Mouse (Mus musculus) thymus, adult 2 months (tissue): ENCODE data around the gene Vps37d. TPM values are rescaled to one million over a fixed set of nuclear protein-coding genes. Genes with fewer than 3 reads are reported as not detected.

ENCODE experiments used
- DNase-seq: peaks from one replicate; pipeline ENCODE4 v3.0.0; 2021
- H3K27ac ChIP-seq: fragments of 200-500 bp; 2 replicates; pipeline ENCODE4 v1.5.1; 2012; ENCODE audit warnings: low read length, control low read depth; ENCODE audit not compliant: control insufficient read depth, insufficient read depth
- H3K27me3 ChIP-seq: fragments of 200-500 bp; 2 replicates; pipeline ENCODE4 v1.6.1; 2012; ENCODE audit warnings: mild to moderate bottlenecking, low read length, moderate library complexity, mixed read lengths; ENCODE audit not compliant: control insufficient read depth, insufficient read depth
- H3K36me3 ChIP-seq: fragments of 200-500 bp; 2 replicates; pipeline ENCODE4 v1.6.1; 2012; ENCODE audit warnings: mild to moderate bottlenecking, low read length, moderate library complexity; ENCODE audit not compliant: control insufficient read depth, insufficient read depth
- H3K4me1 ChIP-seq: fragments of 200-500 bp; replicated peaks from 2 replicates; pipeline ENCODE4 v1.6.1; 2012; ENCODE audit warnings: low read length; ENCODE audit not compliant: control insufficient read depth, insufficient read depth
- H3K4me3 ChIP-seq: fragments of 200-500 bp; 2 replicates; pipeline ENCODE4 v1.5.1; 2012; ENCODE audit warnings: mild to moderate bottlenecking, low read length, control low read depth, moderate library complexity; ENCODE audit not compliant: control insufficient read depth, insufficient read depth
- CTCF ChIP-seq: fragments of 200-500 bp; IDR thresholded peaks from 2 replicates; pipeline ENCODE4 v1.5.1; 2012; ENCODE audit warnings: mild to moderate bottlenecking, control low read depth, low read length, moderate library complexity, borderline replicate concordance; ENCODE audit not compliant: control insufficient read depth, poor library complexity, insufficient read depth; ENCODE audit errors: extremely low read depth
- POLR2A ChIP-seq: fragments of 200-500 bp; IDR thresholded peaks from 2 replicates; pipeline ENCODE4 v1.6.1; 2012; ENCODE audit warnings: mild to moderate bottlenecking, low read length, control low read depth, moderate library complexity; ENCODE audit not compliant: control insufficient read depth, poor library complexity, insufficient read depth; ENCODE audit errors: extremely low read depth
- WGBS: fragments of 180-500 bp; shearing (Covaris S2); methylation state at CpG from one replicate; pipeline ENCODE4 v1.1.7; 2018; 5-methylcytosine and 5-hydroxymethylcytosine counted together
- polyA plus RNA-seq: library from polyadenylated mRNA; depleted of rRNA; stranded (reverse); fragments of >200 nt; gene quantifications from 2 replicates; pipeline ENCODE4 v1.2.3, GENCODE M21; 2012

Vps37d gene
- polyA plus RNA-seq, 1 experiment, result 2.3 TPM

DNA sequence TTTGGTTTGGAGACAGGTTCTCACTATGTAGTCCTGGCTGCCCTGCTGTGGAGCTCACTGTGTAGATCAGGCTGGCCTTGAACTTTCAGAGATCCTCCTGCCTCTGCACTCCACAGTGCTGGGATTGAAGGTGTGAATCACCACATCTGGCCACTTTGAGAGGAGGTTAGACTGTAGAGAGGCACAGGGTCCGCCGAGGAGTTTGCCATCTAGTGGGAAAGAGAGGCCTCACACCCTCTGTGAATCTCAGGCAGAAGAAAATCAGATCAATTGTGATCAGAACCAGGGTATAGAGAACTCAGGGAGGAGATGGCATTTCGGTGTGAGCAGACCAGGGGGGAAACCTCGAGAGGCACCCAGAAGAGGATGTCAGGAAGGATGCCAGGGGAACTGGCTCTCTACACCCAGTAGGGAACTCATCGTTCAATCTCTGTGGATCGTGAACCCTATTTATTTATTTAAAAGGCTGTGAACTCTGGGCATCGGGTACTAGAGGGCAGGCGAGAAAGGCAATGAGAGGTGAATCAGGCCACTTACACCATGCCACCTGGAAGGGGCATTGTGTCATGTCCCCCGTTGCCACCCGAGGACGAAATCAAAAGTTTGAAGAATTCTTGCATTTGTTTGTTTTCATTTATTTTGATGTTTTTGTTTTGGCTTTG lies 26.1 kb upstream of the Vps37d start:
- Histone ChIP-seq H3K4me3 (no peak overlapping the region), H3K27ac (no peak overlapping the region), H3K4me1 (peaks cover 10% of the 10 kb centered on the region), H3K36me3 (no peaks in the 10 kb centered on the region), H3K27me3 (peaks cover 9% of the 10 kb centered on the region; the same call in 1 of the 2 replicates)
- WGBS, result 60% methylated on average over 11 of the region's 11 CpGs
- no peak for DNase-seq
- no peak for TF ChIP-seq POLR2A
- no peak for TF ChIP-seq CTCF

DNA sequence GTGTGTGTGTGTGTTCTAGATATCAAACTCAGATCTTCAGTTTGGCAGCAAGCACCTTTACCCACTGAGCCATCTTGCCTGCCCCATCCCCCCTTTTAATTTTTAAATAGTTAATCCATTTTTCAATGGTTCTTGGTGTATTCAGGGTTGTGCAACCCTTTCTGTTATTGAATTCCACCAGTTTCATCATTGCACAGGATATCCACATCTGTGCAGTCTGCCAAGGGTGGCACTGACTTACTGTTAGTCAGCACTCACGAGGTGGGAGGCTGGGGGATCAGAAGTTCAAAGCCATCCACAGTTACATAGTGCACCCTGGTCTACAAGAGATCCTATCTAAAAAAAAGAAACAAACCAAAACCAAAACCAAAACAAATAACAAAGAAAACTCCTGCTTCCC lies 22.9 kb upstream of the Vps37d start:
- TF ChIP-seq POLR2A (no peak), CTCF (no peak)
- no peaks in the 10 kb centered on the region for H3K4me1 ChIP-seq
- no peak overlapping the region for H3K27ac ChIP-seq
- no peaks in the 10 kb centered on the region for H3K27me3 ChIP-seq
- 26% methylated on average over 1 of the region's 1 CpGs for WGBS
- no peaks in the 10 kb centered on the region for H3K36me3 ChIP-seq
- no peak overlapping the region for H3K4me3 ChIP-seq
- DNase-seq, result no peak

DNA sequence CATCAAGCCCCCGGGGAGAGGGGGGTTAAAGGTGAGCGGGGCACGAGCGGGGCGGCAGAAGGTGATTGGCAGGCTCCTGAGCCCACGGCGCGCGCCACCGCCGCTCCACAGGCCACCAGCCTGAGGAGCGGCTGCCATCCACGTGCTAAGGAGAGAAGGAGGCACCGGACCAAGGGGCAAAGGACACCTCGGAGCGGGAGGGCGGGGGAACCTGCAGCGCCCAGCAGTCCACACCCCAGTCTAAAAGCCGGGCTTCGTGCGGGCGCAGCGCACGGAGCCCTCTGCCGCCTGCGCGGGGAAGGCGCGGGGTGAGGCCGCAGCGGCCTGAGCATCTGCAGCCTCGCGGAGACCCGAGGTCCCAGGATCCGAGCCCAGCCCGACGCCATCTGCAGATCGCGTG lies 11.6 kb upstream of the Vps37d start, which contains the start of gene Mlxipl:
Gene Mlxipl, plus strand, starts transcription at position 238 of the 400 bp plus-strand sequence.
- H3K27ac ChIP-seq, result no peak within 1 kb of the TSS
- 9% methylated on average over 39 of the region's 39 CpGs for WGBS

DNA sequence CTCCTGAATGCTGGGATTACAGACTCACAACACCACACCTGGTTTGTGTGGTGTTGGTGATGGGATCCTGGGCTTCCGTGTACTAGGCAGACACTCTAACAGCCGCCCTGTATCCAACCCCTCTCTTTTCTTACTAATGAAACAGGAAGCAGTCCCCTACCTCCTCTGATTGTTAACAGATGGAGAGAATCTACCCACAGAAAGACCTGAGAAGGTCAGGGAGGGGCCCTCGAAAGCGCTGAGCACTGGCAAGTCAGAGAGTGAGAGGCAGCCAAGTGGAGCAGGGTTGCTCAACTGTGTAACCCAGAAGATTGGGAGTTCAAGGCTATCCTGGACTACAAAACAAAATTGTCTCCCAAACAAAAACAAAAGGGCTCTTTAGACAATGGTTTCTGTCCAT lies 8.8 kb upstream of the Vps37d start:
- WGBS, result 59% methylated on average over 4 of the region's 4 CpGs
- H3K4me3 ChIP-seq, result no peak overlapping the region
- H3K27ac ChIP-seq, result no peak overlapping the region
- DNase-seq, result no peak
- TF ChIP-seq POLR2A, result no peak
- TF ChIP-seq CTCF, result no peak
- H3K27me3 ChIP-seq, result peaks cover 4% of the 10 kb centered on the region; the same call in 1 of the 2 replicates
- H3K4me1 ChIP-seq, result no peaks in the 10 kb centered on the region
- no peaks in the 10 kb centered on the region for H3K36me3 ChIP-seq

More for the DNA sequence above, 11.6 kb upstream of the Vps37d start, which contains the start of gene Mlxipl:
- H3K36me3 ChIP-seq, result no peaks in the 10 kb centered on the region
- peaks cover 4% of the 10 kb centered on the region; the same call in 1 of the 2 replicates for H3K27me3 ChIP-seq
- H3K4me3 ChIP-seq, result no peak within 1 kb of the TSS
- no peaks in the 10 kb centered on the region for H3K4me1 ChIP-seq
- TF ChIP-seq POLR2A (no peak), CTCF (no peak)
- no peak for DNase-seq

DNA sequence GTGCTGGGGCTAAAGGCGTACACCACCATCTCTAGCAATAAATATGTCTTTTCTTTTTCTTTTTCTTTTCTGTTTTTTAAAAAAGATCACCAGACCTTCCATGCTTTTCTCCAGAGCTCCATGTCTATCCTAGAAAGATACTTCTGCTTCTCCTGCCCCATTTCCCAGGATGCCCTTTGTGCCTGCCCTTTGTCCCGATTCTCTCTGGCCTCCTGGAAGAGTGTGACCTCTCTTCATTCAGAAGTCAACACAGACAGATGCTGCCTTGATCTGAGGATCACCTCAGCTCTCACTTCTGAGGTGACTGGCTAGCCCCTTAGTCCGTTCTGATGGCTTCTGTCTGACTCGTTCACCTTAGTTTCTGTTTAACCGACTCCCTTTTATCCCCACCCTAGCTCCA lies 2.5 kb upstream of the Vps37d start:
- H3K36me3 ChIP-seq, result no peaks in the 10 kb centered on the region
- H3K4me1 ChIP-seq, result peaks cover 8% of the 10 kb centered on the region
- no peak overlapping the region for H3K27ac ChIP-seq
- 88% methylated on average over 5 of the region's 5 CpGs for WGBS
- H3K27me3 ChIP-seq, result no peaks in the 10 kb centered on the region; the same call in 1 of the 2 replicates
- TF ChIP-seq CTCF (no peak), POLR2A (no peak)
- H3K4me3 ChIP-seq, result no peak overlapping the region
- DNase-seq, result no peak

DNA sequence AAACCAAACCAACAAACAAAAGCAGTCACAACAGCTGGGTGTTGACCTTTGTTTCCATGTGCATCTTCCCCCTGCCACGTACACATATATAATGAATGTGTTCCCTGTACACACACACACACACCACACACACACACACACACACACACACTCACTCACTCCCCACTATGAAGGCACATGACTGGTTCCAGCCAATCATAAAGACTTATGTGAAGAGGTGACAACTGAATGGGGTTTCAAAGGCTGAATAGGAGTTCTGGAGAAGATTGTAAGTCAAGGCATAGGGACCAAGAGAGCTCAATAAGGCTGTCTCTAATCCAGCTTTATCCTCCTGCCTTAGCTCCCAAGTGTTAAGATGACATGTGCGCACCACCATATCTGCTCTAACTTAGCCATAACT lies 1.5 kb upstream of the Vps37d start:
- H3K27me3 ChIP-seq, result no peaks in the 10 kb centered on the region; the same call in 1 of the 2 replicates
- H3K36me3 ChIP-seq, result no peaks in the 10 kb centered on the region
- WGBS, result 96% methylated on average over 2 of the region's 2 CpGs
- no peak overlapping the region for H3K4me3 ChIP-seq
- H3K27ac ChIP-seq, result no peak overlapping the region
- no peak for DNase-seq
- H3K4me1 ChIP-seq, result peaks cover 8% of the 10 kb centered on the region
- TF ChIP-seq CTCF (no peak), POLR2A (no peak)
